In the genomic region with DNA sequence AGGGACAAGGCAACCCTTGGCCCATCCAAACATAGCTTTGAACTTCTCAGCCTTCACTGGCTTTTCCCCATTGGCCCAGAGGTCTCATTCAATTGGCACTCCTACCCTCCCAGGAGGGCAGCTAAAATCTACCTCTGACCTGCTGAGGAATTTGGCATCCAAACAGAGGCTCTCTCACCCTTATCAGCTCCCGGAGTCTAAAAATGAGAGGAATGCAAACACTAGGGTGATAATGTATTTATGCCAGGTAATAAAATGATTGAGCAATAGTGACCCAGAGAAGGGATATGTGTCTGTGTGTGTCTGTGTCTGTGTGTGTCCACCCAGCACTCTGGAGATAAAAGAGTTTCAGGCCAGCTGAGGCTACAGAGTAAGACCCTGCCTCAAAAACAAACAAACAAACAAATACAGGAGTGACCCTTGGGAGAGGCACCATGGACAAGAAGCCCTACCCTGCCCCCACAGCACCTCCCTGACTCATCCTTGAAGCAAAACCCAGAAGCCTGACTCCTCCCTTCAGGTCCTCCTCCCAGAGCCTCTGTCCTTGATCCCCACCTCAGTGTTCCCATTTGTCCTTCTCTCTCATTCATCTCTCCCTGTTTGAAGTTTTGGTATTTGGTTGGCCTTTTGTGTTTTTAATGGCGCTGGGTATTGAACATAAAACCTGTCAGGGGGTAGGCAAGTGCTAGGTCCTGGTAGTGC, we compare ENCODE assay signal across 14 mouse cellular contexts. TPM values are rescaled to one million over a fixed set of nuclear protein-coding genes. Genes with fewer than 3 reads are reported as not detected.
DNase-seq lines count a peak whose midpoint lies in the region; ATAC-seq lines count a peak whose summit lies in the region.
"Had no signal": no experiment of that assay in that cellular context is flagged by ENCODE, and none has a peak within 500 bp of the region (broad histone marks: within the 10 kb centered on the region; RNA-seq: fewer than 3 reads in every experiment).

No protein-coding gene starts in this region.

- peak; percentile 73 for DNase-seq in kidney, adult 9 months
- DNase-seq in kidney, adult 18-20 months: no peak
- DNase-seq in ES-CJ7 (ENCODE audit: low read depth, low spot score): peak; percentile 58
- DNase-seq in adrenal gland, postnatal 14 days: peak; percentile 48
- peak; percentile 36 for DNase-seq in lung, postnatal 10 days
- DNase-seq in gastrocnemius, postnatal 10 days: no peak
- no peak for DNase-seq in layer of hippocampus, postnatal 36 days
- DNase-seq: cerebellum, postnatal 25 days; gastrocnemius, postnatal 36 days; thymus, adult 18-20 months had no signal

- no peak for ATAC-seq in megakaryocyte, adult 5-6 weeks (ENCODE audit: poor library complexity, severe bottlenecking)
- ATAC-seq: forebrain, embryonic 13.5 days; hindbrain, embryonic 16.5 days; midbrain, embryonic 15.5 days had no signal

RNA-seq across cellular contexts. Expression of gene Kifc3, which starts 56.4 kb away (rescaled TPM):
- 94.1 and 104 TPM in 2 replicates for total RNA-seq in adrenal gland, postnatal 14 days (2021)
- total RNA-seq in gastrocnemius, postnatal 10 days (2021): 10 to 100 TPM; 20.8 to 22.8 TPM
- total RNA-seq in megakaryocyte, adult 5-6 weeks (2015): 2.3 and 5.2 TPM in 2 replicates
- total RNA-seq in megakaryocyte, adult 5-6 weeks (2017): 5.4 and 15.1 TPM in 2 replicates
- 10 to 100 TPM; 61.4 to 62.0 TPM for total RNA-seq in layer of hippocampus, postnatal 36 days (2021)

Comparison
In these comparisons a context has a peak if more than half of its experiments do, and no peak if none do; other contexts are left out.
1. DNase-seq: peak in kidney, adult 9 months (single experiment), ES-CJ7 (single experiment), adrenal gland, postnatal 14 days (single experiment) and lung, postnatal 10 days (single experiment); none in kidney, adult 18-20 months (single experiment), gastrocnemius, postnatal 10 days (single experiment) and layer of hippocampus, postnatal 36 days (0 of 2).